Mouse (Mus musculus): Measurements from ENCODE around the gene Rph3al.

- TF ChIP-seq CTCF (IDR thresholded peaks at IDR 0.05; ENCODE audit: insufficient read depth, low read depth, low read length) (no peak), POLR2A (IDR thresholded peaks at IDR 0.05; ENCODE audit: insufficient read depth, low read depth, low read length) (no peak)
Measured at GRCm38 (mm10) chr11:75984581-75984980, 46.4 kb upstream of the Rph3al start.
